Mouse (Mus musculus): ENCODE measurements at regions not wholly inside any gene's neighbourhood (a gene's known extent, or its start where the extent isn't known, plus 50 kb on each side); places are given as distances from the start of the nearest gene placed in this dataset.

DNA sequence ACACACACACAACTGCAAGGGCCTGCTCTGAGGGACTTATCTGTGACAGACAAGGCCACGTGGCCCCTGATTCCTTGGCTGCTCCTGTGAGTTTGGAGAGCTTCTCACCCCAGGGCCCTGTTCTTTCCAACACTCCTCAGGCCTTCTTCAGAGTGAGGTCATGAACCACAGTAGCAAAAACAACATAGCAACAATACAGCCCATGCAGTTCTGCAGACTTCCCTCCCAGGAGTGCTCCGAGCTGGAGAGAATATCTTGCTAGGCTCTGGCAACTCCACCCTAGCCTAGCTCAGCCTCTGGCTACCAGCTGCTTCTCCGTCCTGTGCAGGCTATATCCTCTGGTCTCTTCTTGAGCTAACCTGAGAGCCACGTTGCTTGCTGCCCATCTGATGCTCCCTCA is 152.8 kb downstream of the Fgf18 start:
- H3K4me1 ChIP-seq (replicated peaks; ENCODE audit: control insufficient read depth, insufficient read depth, low read length): no peaks in the 10 kb centered on the region
- no peaks in the 10 kb centered on the region for H3K27me3 ChIP-seq (replicated peaks; ENCODE audit: control insufficient read depth, insufficient read depth, low read length)
- H3K27ac ChIP-seq (ENCODE audit: low read depth, low read length): no peak overlapping the region
- H3K4me3 ChIP-seq (ENCODE audit: low read depth, low read length): no peak overlapping the region
- H3K36me3 ChIP-seq (ENCODE audit: control insufficient read depth, insufficient read depth, low read length): no peaks in the 10 kb centered on the region
- no peaks in the 10 kb centered on the region for H3K9me3 ChIP-seq (ENCODE audit: control insufficient read depth, low read length)
- DNase-seq (ENCODE audit: low spot score) (no peak), ATAC-seq (replicated peaks; ENCODE audit: low FRiP score) (no peak)
- no peak overlapping the region for H3K9ac ChIP-seq (ENCODE audit: low read depth, low read length)
- WGBS: 65% methylated on average over 4 of the region's 4 CpGs
- no peak overlapping the region for H3K4me2 ChIP-seq

DNA sequence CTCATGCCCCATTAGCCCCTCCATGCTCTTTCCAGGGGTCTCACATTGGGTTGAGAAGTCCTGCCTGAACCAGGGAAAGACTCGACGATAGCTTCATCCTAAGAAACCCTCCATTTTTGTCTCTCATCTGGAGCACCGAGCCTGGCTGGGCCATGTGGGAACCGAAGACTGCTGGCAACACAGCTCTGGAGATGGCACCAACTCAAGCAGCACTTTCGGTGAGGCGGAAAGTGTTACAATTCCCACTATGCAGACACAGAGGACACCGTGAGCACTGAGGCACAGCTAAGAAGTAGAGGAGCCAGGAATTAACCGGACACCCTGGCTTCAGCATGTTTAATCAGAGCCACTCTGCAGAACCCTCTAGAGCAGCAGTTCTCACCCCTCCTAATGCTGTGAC is 153.8 kb downstream of the Fgf18 start:
- DNase-seq (ENCODE audit: low spot score) (no peak), ATAC-seq (replicated peaks; ENCODE audit: low FRiP score) (no peak)
- H3K4me2 ChIP-seq: no peak overlapping the region
- WGBS: 83% methylated on average over 8 of the region's 8 CpGs
- H3K9ac ChIP-seq (ENCODE audit: low read depth, low read length): no peak overlapping the region
- no peaks in the 10 kb centered on the region for H3K27me3 ChIP-seq (replicated peaks; ENCODE audit: control insufficient read depth, insufficient read depth, low read length)
- H3K4me3 ChIP-seq (ENCODE audit: low read depth, low read length): no peak overlapping the region
- H3K36me3 ChIP-seq (ENCODE audit: control insufficient read depth, insufficient read depth, low read length): no peaks in the 10 kb centered on the region
- H3K4me1 ChIP-seq (replicated peaks; ENCODE audit: control insufficient read depth, insufficient read depth, low read length): no peaks in the 10 kb centered on the region
- H3K27ac ChIP-seq (ENCODE audit: low read depth, low read length): no peak overlapping the region
- no peaks in the 10 kb centered on the region for H3K9me3 ChIP-seq (ENCODE audit: control insufficient read depth, low read length)

GRCm38 (mm10) chr11:32991036-32991616 is 156.1 kb downstream of the Fgf18 start:
- 66% methylated on average over 5 of the region's 5 CpGs for WGBS
- no peaks in the 10 kb centered on the region for H3K36me3 ChIP-seq (ENCODE audit: control insufficient read depth, insufficient read depth, low read length)
- H3K9ac ChIP-seq (ENCODE audit: low read depth, low read length): no peak overlapping the region
- H3K9me3 ChIP-seq (ENCODE audit: control insufficient read depth, low read length): no peaks in the 10 kb centered on the region
- no peak overlapping the region for H3K27ac ChIP-seq (ENCODE audit: low read depth, low read length)
- H3K4me1 ChIP-seq (replicated peaks; ENCODE audit: control insufficient read depth, insufficient read depth, low read length): no peaks in the 10 kb centered on the region
- no peaks in the 10 kb centered on the region for H3K27me3 ChIP-seq (replicated peaks; ENCODE audit: control insufficient read depth, insufficient read depth, low read length)
- ATAC-seq (replicated peaks; ENCODE audit: low FRiP score): no peak
- no peak overlapping the region for H3K4me2 ChIP-seq
- no peak overlapping the region for H3K4me3 ChIP-seq (ENCODE audit: low read depth, low read length)
- DNase-seq (ENCODE audit: low spot score): no peak

GRCm38 (mm10) chr11:32990201-32990600 is 157.0 kb downstream of the Fgf18 start:
- Histone ChIP-seq H3K27me3 (replicated peaks; ENCODE audit: control insufficient read depth, insufficient read depth, low read length) (no peaks in the 10 kb centered on the region), H3K27ac (ENCODE audit: low read depth, low read length) (no peak overlapping the region), H3K4me2 (no peak overlapping the region), H3K4me1 (replicated peaks; ENCODE audit: control insufficient read depth, insufficient read depth, low read length) (no peaks in the 10 kb centered on the region), H3K9me3 (ENCODE audit: control insufficient read depth, low read length) (no peaks in the 10 kb centered on the region), H3K36me3 (ENCODE audit: control insufficient read depth, insufficient read depth, low read length) (no peaks in the 10 kb centered on the region), H3K4me3 (ENCODE audit: low read depth, low read length) (no peak overlapping the region), H3K9ac (ENCODE audit: low read depth, low read length) (no peak overlapping the region)
- DNase-seq (ENCODE audit: low spot score): no peak
- WGBS: 90% methylated on average over 12 of the region's 12 CpGs
- no peak for ATAC-seq (replicated peaks; ENCODE audit: low FRiP score)

- WGBS: 85% methylated on average over 7 of the region's 7 CpGs
- H3K9me3 ChIP-seq (ENCODE audit: control insufficient read depth, low read length): no peaks in the 10 kb centered on the region
- no peak overlapping the region for H3K27ac ChIP-seq (ENCODE audit: low read depth, low read length)
- DNase-seq (ENCODE audit: low spot score): no peak
- H3K4me2 ChIP-seq: no peak overlapping the region
- H3K4me1 ChIP-seq (replicated peaks; ENCODE audit: control insufficient read depth, insufficient read depth, low read length): no peaks in the 10 kb centered on the region
- H3K4me3 ChIP-seq (ENCODE audit: low read depth, low read length): no peak overlapping the region
- no peak for ATAC-seq (replicated peaks; ENCODE audit: low FRiP score)
- H3K36me3 ChIP-seq (ENCODE audit: control insufficient read depth, insufficient read depth, low read length): no peaks in the 10 kb centered on the region
- no peak overlapping the region for H3K9ac ChIP-seq (ENCODE audit: low read depth, low read length)
- no peaks in the 10 kb centered on the region for H3K27me3 ChIP-seq (replicated peaks; ENCODE audit: control insufficient read depth, insufficient read depth, low read length)
Observed at GRCm38 (mm10) chr11:32978899-32979298, 154.5 kb upstream of the Smim23 start.

DNA sequence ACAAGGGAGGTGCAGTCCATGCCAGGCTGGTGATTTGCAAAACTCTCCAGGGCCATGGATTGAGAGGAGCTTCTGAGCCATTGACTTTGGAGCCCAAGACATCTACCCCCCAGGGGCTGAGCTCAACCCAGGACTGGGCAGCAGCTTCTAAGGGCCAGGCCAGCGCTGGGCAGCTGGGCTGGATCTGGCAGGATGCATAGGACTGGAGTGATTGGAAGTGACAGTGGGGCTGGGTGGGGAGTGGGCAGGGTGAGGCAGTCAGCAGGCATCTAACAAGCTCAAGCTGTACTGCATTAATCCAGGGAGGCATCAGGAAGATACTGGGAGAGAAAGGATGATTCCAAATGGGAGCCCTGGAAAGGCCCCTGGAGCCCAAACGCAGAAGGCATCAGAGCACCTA is 152.2 kb upstream of the Smim23 start:
- H3K9ac ChIP-seq (ENCODE audit: low read depth, low read length): no peak overlapping the region
- no peak overlapping the region for H3K27ac ChIP-seq (ENCODE audit: low read depth, low read length)
- H3K4me1 ChIP-seq (replicated peaks; ENCODE audit: control insufficient read depth, insufficient read depth, low read length): no peaks in the 10 kb centered on the region
- H3K36me3 ChIP-seq (ENCODE audit: control insufficient read depth, insufficient read depth, low read length): no peaks in the 10 kb centered on the region
- H3K27me3 ChIP-seq (replicated peaks; ENCODE audit: control insufficient read depth, insufficient read depth, low read length): no peaks in the 10 kb centered on the region
- 74% methylated on average over 2 of the region's 2 CpGs for WGBS
- no peak for ATAC-seq (replicated peaks; ENCODE audit: low FRiP score)
- H3K4me2 ChIP-seq: no peak overlapping the region
- H3K9me3 ChIP-seq (ENCODE audit: control insufficient read depth, low read length): no peaks in the 10 kb centered on the region
- DNase-seq (ENCODE audit: low spot score): no peak
- H3K4me3 ChIP-seq (ENCODE audit: low read depth, low read length): no peak overlapping the region

GRCm38 (mm10) chr11:32973453-32973852 is 149.0 kb upstream of the Smim23 start:
- no peak for DNase-seq (ENCODE audit: low spot score)
- no peaks in the 10 kb centered on the region for H3K36me3 ChIP-seq (ENCODE audit: control insufficient read depth, insufficient read depth, low read length)
- H3K9me3 ChIP-seq (ENCODE audit: control insufficient read depth, low read length): no peaks in the 10 kb centered on the region
- 59% methylated on average over 4 of the region's 4 CpGs for WGBS
- H3K4me2 ChIP-seq: no peak overlapping the region
- no peak overlapping the region for H3K27ac ChIP-seq (ENCODE audit: low read depth, low read length)
- ATAC-seq (replicated peaks; ENCODE audit: low FRiP score): no peak
- H3K4me1 ChIP-seq (replicated peaks; ENCODE audit: control insufficient read depth, insufficient read depth, low read length): no peaks in the 10 kb centered on the region
- no peak overlapping the region for H3K9ac ChIP-seq (ENCODE audit: low read depth, low read length)
- H3K4me3 ChIP-seq (ENCODE audit: low read depth, low read length): no peak overlapping the region
- H3K27me3 ChIP-seq (replicated peaks; ENCODE audit: control insufficient read depth, insufficient read depth, low read length): no peaks in the 10 kb centered on the region

DNA sequence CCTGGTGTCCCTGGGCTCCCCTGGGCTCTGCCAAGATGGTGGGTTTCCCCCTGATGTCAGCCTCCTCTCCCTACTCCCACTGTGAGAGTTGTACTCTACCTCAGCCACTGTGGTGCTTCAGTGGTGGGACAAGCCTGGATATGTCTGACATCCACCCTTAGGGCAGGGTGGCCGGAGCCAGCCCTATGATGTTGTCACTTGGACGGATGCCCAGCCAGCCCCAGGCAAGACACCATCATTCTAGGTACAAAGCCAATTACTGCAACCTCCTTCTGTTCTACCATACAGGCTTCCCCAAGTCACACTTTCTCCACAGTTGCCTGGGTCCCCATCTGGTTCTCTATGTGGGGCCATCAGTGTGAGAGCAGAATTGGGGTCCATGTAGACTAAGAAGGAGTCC is 141.0 kb upstream of the Smim23 start:
- H3K27ac ChIP-seq (ENCODE audit: low read depth, low read length): no peak overlapping the region
- no peak for ATAC-seq (replicated peaks; ENCODE audit: low FRiP score)

GRCm38 (mm10) chr11:32963625-32964293 is 139.4 kb upstream of the Smim23 start:
- Histone ChIP-seq H3K4me2 (no peak overlapping the region), H3K36me3 (ENCODE audit: control insufficient read depth, insufficient read depth, low read length) (no peaks in the 10 kb centered on the region), H3K9me3 (ENCODE audit: control insufficient read depth, low read length) (no peaks in the 10 kb centered on the region), H3K4me1 (replicated peaks; ENCODE audit: control insufficient read depth, insufficient read depth, low read length) (no peaks in the 10 kb centered on the region), H3K9ac (ENCODE audit: low read depth, low read length) (no peak overlapping the region), H3K27me3 (replicated peaks; ENCODE audit: control insufficient read depth, insufficient read depth, low read length) (no peaks in the 10 kb centered on the region), H3K27ac (ENCODE audit: low read depth, low read length) (no peak overlapping the region), H3K4me3 (ENCODE audit: low read depth, low read length) (no peak overlapping the region)
- ATAC-seq (replicated peaks; ENCODE audit: low FRiP score): no peak
- DNase-seq (ENCODE audit: low spot score): no peak
- 45% methylated on average over 6 of the region's 6 CpGs for WGBS

More for the DNA sequence above, 141.0 kb upstream of the Smim23 start:
- Histone ChIP-seq H3K4me2 (no peak overlapping the region), H3K9me3 (ENCODE audit: control insufficient read depth, low read length) (no peaks in the 10 kb centered on the region), H3K9ac (ENCODE audit: low read depth, low read length) (no peak overlapping the region), H3K4me1 (replicated peaks; ENCODE audit: control insufficient read depth, insufficient read depth, low read length) (no peaks in the 10 kb centered on the region), H3K36me3 (ENCODE audit: control insufficient read depth, insufficient read depth, low read length) (no peaks in the 10 kb centered on the region), H3K4me3 (ENCODE audit: low read depth, low read length) (no peak overlapping the region), H3K27me3 (replicated peaks; ENCODE audit: control insufficient read depth, insufficient read depth, low read length) (no peaks in the 10 kb centered on the region)
- 70% methylated on average over 2 of the region's 2 CpGs for WGBS
- DNase-seq (ENCODE audit: low spot score): no peak
